ENCODE assay signal across 8 mouse cellular contexts in the genomic region with DNA sequence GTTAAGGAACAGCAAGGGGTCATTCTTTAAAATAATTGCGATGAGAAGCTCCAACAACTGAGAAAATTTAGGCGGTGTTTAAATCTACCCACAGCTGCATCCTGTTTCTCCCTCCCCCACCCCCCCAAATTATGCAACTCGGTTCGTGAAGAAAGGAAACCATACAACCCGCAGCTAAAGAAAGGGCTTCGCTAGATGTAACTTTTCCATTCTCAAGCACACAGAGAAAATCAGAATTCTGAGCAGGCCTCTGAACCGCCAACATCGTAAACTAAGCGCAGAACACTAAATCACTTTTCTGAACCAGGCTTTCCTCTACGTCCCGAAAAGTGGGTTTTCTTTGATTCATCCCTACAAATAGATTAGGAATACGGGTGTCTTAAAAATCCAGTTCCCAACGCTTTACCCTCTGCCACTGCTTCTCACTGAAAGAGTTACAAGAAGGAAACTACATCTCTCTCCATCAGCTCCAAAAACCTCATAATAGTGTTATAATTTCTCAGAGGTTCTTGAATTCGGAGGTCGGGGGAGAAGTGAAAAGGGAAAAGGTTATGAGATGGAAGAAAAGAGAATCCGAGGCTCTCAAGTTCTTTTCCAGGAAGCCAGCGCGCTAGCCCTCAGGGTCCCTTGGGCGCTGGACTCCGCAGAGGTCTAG. TPM values are rescaled to one million over a fixed set of nuclear protein-coding genes. Genes with fewer than 3 reads are reported as not detected.
DNase-seq lines count a peak whose midpoint lies in the region; ATAC-seq and TF ChIP-seq lines count a peak whose summit lies in the region.

No protein-coding gene starts in this region.

- TF ChIP-seq EP300 in CH12.LX (IDR thresholded peaks at IDR 0.05; ENCODE audit: low read length), result peak; percentile 91

- no peak for TF ChIP-seq RAD21 in CH12.LX (IDR thresholded peaks at IDR 0.05; ENCODE audit: low read depth, low read length)

- TF ChIP-seq CTCF in kidney, adult 2 months (conservative IDR thresholded peaks at IDR 0.05; ENCODE audit: insufficient read depth, insufficient read length, low read depth, low read length), result no peak
- TF ChIP-seq CTCF in CH12.LX (conservative IDR thresholded peaks at IDR 0.05 in 1 of 2, IDR thresholded peaks at IDR 0.05 in 1 of 2; ENCODE audit: low read depth in 2 of 2, low read length in 2 of 2), result no peak

- peaks cover 27% of the 10 kb centered on the region for H3K4me1 ChIP-seq in kidney, adult 2 months (ENCODE audit: control insufficient read depth, insufficient read depth, low read length)
- H3K4me1 ChIP-seq in CH12.LX (ENCODE audit: control insufficient read depth in 1 of 2, insufficient read depth in 2 of 2), result peaks cover 7 to 58% of the 10 kb centered on the region in 2 experiments
- H3K4me1 ChIP-seq in forebrain, embryonic 11.5 days (replicated peaks; ENCODE audit: control insufficient read depth, insufficient read depth, low read length), result peaks cover 6% of the 10 kb centered on the region; the same call in 1 of the 2 replicates
- H3K4me1 ChIP-seq in intestine, embryonic 16.5 days (ENCODE audit: control insufficient read depth, insufficient read depth, low read length), result peaks cover 30% of the 10 kb centered on the region
- peaks cover 9% of the 10 kb centered on the region for H3K4me1 ChIP-seq in neural tube, embryonic 14.5 days (ENCODE audit: control insufficient read depth, insufficient read depth, low read length)

- under 1% methylated on average over 20 of the region's 20 CpGs for WGBS in kidney, adult 2 months
- WGBS in forebrain, embryonic 11.5 days, result 17% methylated on average over 20 of the region's 20 CpGs
- 4% methylated on average over 20 of the region's 20 CpGs for WGBS in intestine, embryonic 16.5 days
- 6% methylated on average over 20 of the region's 20 CpGs for WGBS in neural tube, embryonic 14.5 days

- H3K9ac ChIP-seq in CH12.LX (ENCODE audit: insufficient read depth, low read depth), result peak overlapping the region; percentile 76
- H3K9ac ChIP-seq in forebrain, embryonic 11.5 days (ENCODE audit: low read length), result peak overlapping the region; percentile 72
- H3K9ac ChIP-seq in intestine, embryonic 16.5 days (ENCODE audit: low read depth, low read length), result peak overlapping the region; percentile 96
- H3K9ac ChIP-seq in neural tube, embryonic 14.5 days (replicated peaks; ENCODE audit: low read depth, low read length), result peak overlapping the region; percentile 78

- H3K4me2 ChIP-seq in CH12.LX (ENCODE audit: insufficient read depth, low read depth, poor library complexity, severe bottlenecking), result peak overlapping the region; percentile 75
- peak overlapping the region; percentile 89 for H3K4me2 ChIP-seq in forebrain, embryonic 11.5 days (ENCODE audit: low read depth, low read length, severe bottlenecking)
- H3K4me2 ChIP-seq in intestine, embryonic 16.5 days (ENCODE audit: low read depth, low read length), result peak overlapping the region; percentile 62
- H3K4me2 ChIP-seq in neural tube, embryonic 14.5 days (ENCODE audit: low read depth, low read length), result peak overlapping the region; percentile 88

- no peak for ATAC-seq in forebrain, embryonic 11.5 days (replicated peaks; ENCODE audit: low FRiP score)
- no peak for ATAC-seq in intestine, embryonic 16.5 days
- no peak for ATAC-seq in neural tube, embryonic 14.5 days (ENCODE audit: low read depth)

- in situ Hi-C loops in CH12.LX (cut with MboI; ENCODE audit: low pct_ligation_motif_present, low pct_unique_long_range_greater_than_20kb, low sequenced_read_pairs), result no loop called here

- dilution Hi-C loops in CH12.LX (cut with MboI; ENCODE audit: extremely low pct_ligation_motif_present, extremely low pct_unique_long_range_greater_than_20kb, low sequenced_read_pairs), result no loop called here

- H3K79me2 ChIP-seq in CH12.LX (replicated peaks; ENCODE audit: control insufficient read depth, extremely low read depth, insufficient read depth, poor library complexity, severe bottlenecking), result peaks cover 76% of the 10 kb centered on the region

- peak overlapping the region; percentile 96 for H3K27ac ChIP-seq in kidney, adult 2 months (ENCODE audit: insufficient read depth, low read depth, low read length)
- peak overlapping the region; percentile 88 for H3K27ac ChIP-seq in CH12.LX (ENCODE audit: insufficient read depth, low read depth)
- no peak overlapping the region for H3K27ac ChIP-seq in forebrain, embryonic 11.5 days (ENCODE audit: low read depth, low read length)
- peak overlapping the region; percentile 93 for H3K27ac ChIP-seq in intestine, embryonic 16.5 days (ENCODE audit: low read length)
- no peak overlapping the region for H3K27ac ChIP-seq in neural tube, embryonic 14.5 days (ENCODE audit: low read depth, low read length)

- DNase-seq in kidney, adult 2 months, result no peak
- DNase-seq in kidney, adult 8-10 months, result no peak
- peak; percentile 85 for DNase-seq in CH12.LX (ENCODE audit: extremely low read depth)
- no peak for DNase-seq in forebrain, embryonic 11.5 days (ENCODE audit: low spot score)
- DNase-seq in right cerebral cortex, postnatal 4 days, result no peak
- DNase-seq in cerebellum, adult 18-20 months, result no peak

- peak overlapping the region; percentile 92 for H3K4me3 ChIP-seq in kidney, adult 2 months (ENCODE audit: insufficient read depth, low read depth, low read length)
- peak overlapping the region; percentile 92 to 99 (median 95) for H3K4me3 ChIP-seq in CH12.LX (replicated peaks in 1 of 3; ENCODE audit: low read depth in 2 of 3, low read length in 2 of 3, poor library complexity in 1 of 3)
- H3K4me3 ChIP-seq in forebrain, embryonic 11.5 days (ENCODE audit: low read depth, low read length), result peak overlapping the region; percentile 72
- peak overlapping the region; percentile 93 for H3K4me3 ChIP-seq in intestine, embryonic 16.5 days (ENCODE audit: low read length)
- peak overlapping the region; percentile 82 for H3K4me3 ChIP-seq in neural tube, embryonic 14.5 days (ENCODE audit: low read depth, low read length)

- no peak for TF ChIP-seq POLR2A in kidney, adult 2 months (IDR thresholded peaks at IDR 0.05; ENCODE audit: low read depth, low read length)
- TF ChIP-seq POLR2A in CH12.LX (IDR thresholded peaks at IDR 0.05; ENCODE audit: low read depth, low read length), result peak; percentile 33; the same call in 1 of the 2 replicates

- H3K9me3 ChIP-seq in CH12.LX (replicated peaks; ENCODE audit: low read length), result no peaks in the 10 kb centered on the region
- no peaks in the 10 kb centered on the region for H3K9me3 ChIP-seq in forebrain, embryonic 11.5 days (ENCODE audit: control insufficient read depth, low read length)
- H3K9me3 ChIP-seq in intestine, embryonic 16.5 days (ENCODE audit: control insufficient read depth, low read length), result no peaks in the 10 kb centered on the region
- H3K9me3 ChIP-seq in neural tube, embryonic 14.5 days (ENCODE audit: control insufficient read depth, low read length), result no peaks in the 10 kb centered on the region

- no peaks in the 10 kb centered on the region for H3K27me3 ChIP-seq in kidney, adult 2 months (replicated peaks; ENCODE audit: control insufficient read depth, insufficient read depth, low read length)
- no peaks in the 10 kb centered on the region for H3K27me3 ChIP-seq in CH12.LX (replicated peaks)
- no peaks in the 10 kb centered on the region for H3K27me3 ChIP-seq in forebrain, embryonic 11.5 days (ENCODE audit: control insufficient read depth, insufficient read depth, low read length)
- no peaks in the 10 kb centered on the region for H3K27me3 ChIP-seq in intestine, embryonic 16.5 days (replicated peaks; ENCODE audit: control insufficient read depth, insufficient read depth, low read length)
- H3K27me3 ChIP-seq in neural tube, embryonic 14.5 days (ENCODE audit: control insufficient read depth, insufficient read depth, low read length), result no peaks in the 10 kb centered on the region

- H3K36me3 ChIP-seq in kidney, adult 2 months (ENCODE audit: control insufficient read depth, insufficient read depth, low read length), result peaks cover 5% of the 10 kb centered on the region
- peaks cover 24 to 52% of the 10 kb centered on the region in 2 experiments for H3K36me3 ChIP-seq in CH12.LX (replicated peaks in 1 of 2; ENCODE audit: control insufficient read depth in 1 of 2, insufficient read depth in 1 of 2, low read length in 1 of 2)
- no peaks in the 10 kb centered on the region; the same call in 1 of the 2 replicates for H3K36me3 ChIP-seq in forebrain, embryonic 11.5 days (ENCODE audit: control insufficient read depth, insufficient read depth, low read length)
- peaks cover 8% of the 10 kb centered on the region for H3K36me3 ChIP-seq in intestine, embryonic 16.5 days (ENCODE audit: control insufficient read depth, insufficient read depth, low read length)
- peaks cover 5% of the 10 kb centered on the region; the same call in 1 of the 2 replicates for H3K36me3 ChIP-seq in neural tube, embryonic 14.5 days (ENCODE audit: control insufficient read depth, insufficient read depth, low read length)

TF ChIP-seq in CH12.LX, 34 proteins besides CTCF, POLR2A, EP300 and RAD21 (continues in another document):
- TF ChIP-seq SMC3 (IDR thresholded peaks at IDR 0.05; ENCODE audit: low read depth, low read length), result peak; percentile 14; the same call in 1 of the 2 replicates
- TF ChIP-seq CHD1 (IDR thresholded peaks at IDR 0.05; ENCODE audit: low read depth, low read length), result no peak
- TF ChIP-seq IRF4 (IDR thresholded peaks at IDR 0.05; ENCODE audit: low read depth, low read length), result peak; percentile 82
- peak; percentile 98 for TF ChIP-seq ETS1 (conservative IDR thresholded peaks at IDR 0.05; ENCODE audit: low read depth, low read length)
- peak; percentile 91 for TF ChIP-seq CHD2 (IDR thresholded peaks at IDR 0.05; ENCODE audit: low read length)
- TF ChIP-seq GABPA (IDR thresholded peaks at IDR 0.05; ENCODE audit: insufficient replicate concordance, low read depth, low read length), result peak; percentile 27; the same call in 1 of the 2 replicates
- TF ChIP-seq KAT2A (IDR thresholded peaks at IDR 0.05; ENCODE audit: insufficient replicate concordance, low read length), result no peak
- no peak; the same call in 1 of the 2 replicates for TF ChIP-seq ZC3H11A (IDR thresholded peaks at IDR 0.05; ENCODE audit: low read depth, low read length)
- 0 out of 2 replicates have a peak, but pooled peaks have one; percentile 21 for TF ChIP-seq TBP (conservative IDR thresholded peaks at IDR 0.05; ENCODE audit: low read depth, low read length)
- no peak for TF ChIP-seq POLR2AphosphoS2 (IDR thresholded peaks at IDR 0.05; ENCODE audit: low read depth, low read length)
- peak; percentile 23; the same call in 1 of the 2 replicates for TF ChIP-seq JUN (IDR thresholded peaks at IDR 0.05; ENCODE audit: insufficient read depth, low read depth, low read length)

RNA-seq across cellular contexts. Expression of a gene that starts 17.7 kb away (rescaled TPM):
- 4.7 and 5.2 TPM in 2 replicates for polyA plus RNA-seq in kidney, adult 2 months (2012; rRNA removed)
- total RNA-seq in CH12.LX (2012; rRNA removed) (13.9 and 17.1 TPM in 2 replicates), CH12.LX (2014; rRNA removed) (19.7 and 23.7 TPM in 2 replicates)
- 11.4 and 13.7 TPM in 2 replicates for polyA plus RNA-seq in CH12.LX (2012; ENCODE audit: insufficient read length, low read depth)
- 1.9 and 2.3 TPM in 2 replicates for polyA plus RNA-seq in forebrain, embryonic 11.5 days (2014; fragmentation: Nextera tagmentation; extraction: Ambion mirVana)
- 8.8 and 10.2 TPM in 2 replicates for polyA plus RNA-seq in intestine, embryonic 16.5 days (2015; fragmentation: Nextera tagmentation; extraction: Ambion mirVana)
- 1.8 and 2.2 TPM in 2 replicates for polyA plus RNA-seq in neural tube, embryonic 14.5 days (2014; fragmentation: Nextera tagmentation; extraction: Ambion mirVana)

Comparison
In these comparisons a context has a peak if more than half of its experiments do, and no peak if none do; other contexts are left out.
1. H3K27ac ChIP-seq: peak in kidney, adult 2 months (single experiment), CH12.LX (single experiment) and intestine, embryonic 16.5 days (single experiment); none in forebrain, embryonic 11.5 days (single experiment) and neural tube, embryonic 14.5 days (single experiment).
2. Peak in every context shown above with its lines, with median percentiles within 50 percentile points of each other: H3K4me3 ChIP-seq, H3K4me2 ChIP-seq and H3K9ac ChIP-seq.